Mouse (Mus musculus) right cerebral cortex, postnatal 10 days (tissue): ENCODE measurements around the gene Iqce.

Experiments
- DNase-seq, 2 experiments: peaks; one replicate each; pipeline ENCODE4 v3.0.0; 2021; ENCODE audit warnings: low spot score in 2 of 2

Iqce gene

DNA sequence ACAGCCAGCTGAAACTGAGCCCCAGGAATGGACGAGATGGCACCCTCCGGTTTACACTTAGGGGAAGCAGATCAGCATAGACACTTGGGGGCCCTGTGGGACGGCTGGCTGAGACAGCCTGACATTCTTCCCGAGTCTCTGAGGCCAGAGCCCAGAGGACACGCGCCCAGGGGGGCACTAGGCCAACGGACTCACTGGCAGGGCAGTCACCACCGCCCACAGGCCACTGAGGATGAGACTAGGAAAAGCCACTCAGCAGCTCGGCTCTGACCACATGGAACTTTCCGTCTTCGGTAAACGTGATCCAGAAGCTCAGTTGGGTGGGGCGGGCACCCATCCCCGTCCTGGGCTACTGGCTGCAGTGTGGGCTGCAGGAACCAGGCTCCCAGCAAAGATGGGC lies 62.3 kb downstream of the Iqce start:
- peak; percentile 66 to 72 for DNase-seq

- no peak for DNase-seq
These were observed 62.9 kb downstream of the Iqce start for GRCm38 (mm10) chr5:140639312-140639711.

DNA sequence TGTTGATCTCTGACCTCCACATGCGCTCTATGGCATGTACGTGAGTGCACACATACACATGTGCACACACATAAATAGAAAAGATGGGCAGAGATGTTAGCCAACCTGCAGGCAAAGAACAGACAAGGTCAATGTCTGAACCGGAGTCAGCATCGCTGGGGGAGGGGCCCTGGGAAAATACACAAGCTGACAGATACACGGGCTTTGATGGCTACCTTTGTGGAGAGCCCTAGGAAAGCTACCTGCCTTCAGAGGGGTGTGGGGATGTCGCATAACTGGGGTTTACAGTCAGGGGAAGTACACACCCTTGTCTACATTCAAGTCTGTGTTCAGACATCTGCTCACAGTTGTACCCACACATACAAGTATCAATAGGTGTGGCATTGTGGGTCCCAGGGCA lies 63.7 kb downstream of the Iqce start:
- no peak for DNase-seq

DNA sequence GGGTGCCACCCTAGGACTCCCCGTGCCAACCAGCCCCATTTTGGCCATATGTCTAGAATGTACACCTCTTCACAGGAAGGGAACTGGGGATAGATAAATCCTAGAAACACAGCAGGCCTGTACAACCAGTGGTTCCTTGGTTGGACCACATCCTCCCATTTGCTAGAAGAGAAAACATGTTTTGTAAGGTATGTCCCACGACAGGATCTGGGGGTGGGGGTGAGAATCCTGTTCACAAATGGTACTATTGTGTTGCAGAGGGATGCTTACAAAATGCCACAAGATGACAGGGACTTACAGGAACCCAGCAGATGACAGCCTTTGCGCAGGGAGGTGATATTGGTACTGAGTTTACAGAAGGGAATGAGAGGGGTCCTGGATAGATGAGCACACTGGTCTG lies 64.2 kb downstream of the Iqce start:
- no peak for DNase-seq

DNA sequence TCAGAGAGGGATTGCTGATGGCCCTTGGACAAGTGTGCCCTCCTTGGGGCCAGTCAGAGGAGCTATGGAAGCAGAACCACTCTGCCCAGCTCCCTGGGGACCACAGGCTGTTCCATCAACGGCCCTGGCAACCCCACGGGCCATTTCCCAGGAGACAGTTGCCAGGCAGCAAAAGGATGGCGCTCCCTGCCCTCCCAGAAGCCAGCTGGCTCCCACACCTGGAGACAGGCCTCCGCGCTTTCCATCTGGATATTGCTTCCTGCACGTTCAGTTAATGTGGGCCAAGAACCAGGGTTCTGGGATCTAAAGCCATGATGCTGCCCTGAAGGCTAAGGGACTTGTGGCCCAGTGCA lies 65.1 kb downstream of the Iqce start:
- DNase-seq = peak; percentile 76 to 77

DNA sequence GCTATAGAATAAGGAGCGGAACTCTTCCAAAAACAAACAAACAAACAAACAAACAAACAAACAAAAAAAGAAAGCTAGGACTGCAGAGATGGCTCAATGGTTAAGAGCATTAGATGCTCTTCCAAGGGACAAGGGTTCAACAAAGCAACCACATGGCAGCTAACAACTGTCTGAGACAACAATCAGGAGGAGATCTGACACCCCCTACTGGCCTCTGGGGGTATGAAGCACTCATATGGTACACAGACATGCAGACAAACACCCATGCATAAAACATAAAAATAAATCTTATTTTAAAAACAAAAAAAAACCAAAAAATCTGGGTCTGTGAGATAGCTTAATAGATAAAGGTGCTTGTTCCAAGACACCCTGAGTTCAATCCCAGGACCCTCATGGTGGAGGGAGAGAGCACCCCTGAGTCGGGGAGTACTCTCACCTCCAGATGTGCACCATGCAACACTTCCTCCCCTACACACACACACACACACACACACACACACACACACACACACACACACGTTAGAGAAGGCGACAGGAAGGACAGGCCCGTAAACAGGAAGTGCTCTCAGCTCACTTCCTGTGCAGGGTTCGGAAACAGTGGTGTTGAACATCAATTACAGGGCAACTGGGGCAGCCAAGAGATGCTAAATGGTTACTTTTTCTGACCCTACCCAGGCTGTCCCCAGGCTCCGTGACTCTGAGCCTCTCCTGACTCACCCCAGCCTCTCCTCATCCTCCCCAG lies 65.7 kb downstream of the Iqce start:
- DNase-seq = no peak

GRCm38 (mm10) chr5:140634798-140635722 lies 67.1 kb downstream of the Iqce start:
- peak in 1 of 2 experiments; percentile 63 for DNase-seq

DNA sequence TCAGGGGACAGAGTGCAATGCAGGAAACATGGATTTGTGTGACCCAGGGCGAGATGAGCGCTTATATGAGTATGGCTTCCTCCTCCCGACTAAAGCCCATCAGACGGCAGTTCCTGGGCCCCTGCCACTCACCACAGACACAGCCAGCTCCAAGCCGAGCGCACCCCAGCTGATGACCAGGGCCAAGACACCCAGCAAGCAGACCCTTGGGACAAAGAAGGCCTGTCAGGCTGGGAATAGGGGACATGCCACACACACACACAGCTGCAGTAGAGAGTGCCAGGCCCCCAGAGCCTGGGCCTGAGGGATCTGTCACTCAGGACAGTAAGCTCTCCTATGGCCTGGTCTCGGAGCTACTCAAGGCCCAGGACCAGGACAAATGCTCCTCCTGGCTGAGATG lies 68.7 kb downstream of the Iqce start:
- peak; percentile 74 for DNase-seq

DNA sequence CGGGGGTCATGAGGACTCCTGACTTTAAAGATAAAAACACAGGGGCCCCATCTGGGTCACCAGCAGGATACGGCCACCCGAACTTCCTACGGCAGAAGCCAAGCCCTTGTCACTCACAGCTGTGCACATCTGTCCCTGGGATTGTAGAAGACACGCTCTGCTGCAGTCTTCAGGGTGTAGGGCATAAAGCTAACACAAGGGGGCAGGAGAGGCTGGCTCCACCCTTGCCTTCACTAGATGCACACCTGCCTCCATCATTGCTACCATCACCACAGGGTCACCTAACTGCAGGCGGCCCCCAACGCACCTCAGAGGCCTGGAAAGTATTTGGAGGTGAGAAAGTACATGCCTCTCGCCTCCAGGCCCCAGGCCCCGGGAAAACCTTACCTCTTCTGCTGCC lies 73.2 kb downstream of the Iqce start:
- no peak for DNase-seq

GRCm38 (mm10) chr5:140627580-140627979 lies 74.6 kb downstream of the Iqce start:
- no peak for DNase-seq

DNA sequence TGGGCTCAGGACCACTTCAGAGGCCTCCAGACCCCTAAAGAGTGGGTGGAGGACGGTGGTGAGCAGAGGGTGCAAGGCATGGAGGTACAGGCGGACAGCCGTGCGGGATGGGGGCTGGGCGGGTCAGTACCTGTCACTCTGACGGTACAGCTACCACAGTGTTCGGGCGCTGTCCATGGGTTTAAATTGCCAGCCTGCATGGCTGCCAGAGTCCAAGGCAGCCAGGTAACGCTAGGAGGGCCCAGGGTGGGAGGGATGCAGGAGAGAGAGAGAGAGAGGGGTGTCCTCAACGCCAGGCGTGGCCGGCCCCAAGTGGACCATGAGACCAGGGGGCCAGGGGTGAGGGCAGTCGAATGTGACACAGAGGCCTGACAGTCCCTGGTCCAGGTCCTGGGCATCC lies 77.2 kb downstream of the Iqce start:
- no peak for DNase-seq

DNA sequence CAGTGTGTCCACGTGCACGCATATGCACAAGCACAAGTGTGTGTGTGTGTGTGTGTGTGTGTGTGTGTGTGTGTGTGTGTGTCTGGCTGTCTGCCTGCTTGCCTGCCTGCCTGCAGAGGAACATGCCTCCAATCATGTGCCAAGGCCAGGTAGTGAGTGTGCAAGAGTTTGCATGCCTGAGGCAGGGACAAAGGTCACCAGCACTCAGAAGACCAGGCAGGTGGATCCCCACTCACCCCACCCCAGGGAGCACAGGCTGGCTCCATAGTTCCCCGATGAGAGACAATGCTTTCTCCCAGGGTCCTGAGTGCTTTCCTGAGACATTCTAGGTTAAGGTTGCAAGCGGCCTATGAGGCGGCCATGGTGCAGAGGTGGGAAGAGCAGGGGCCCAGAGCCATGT lies 77.9 kb downstream of the Iqce start:
- no peak for DNase-seq

DNA sequence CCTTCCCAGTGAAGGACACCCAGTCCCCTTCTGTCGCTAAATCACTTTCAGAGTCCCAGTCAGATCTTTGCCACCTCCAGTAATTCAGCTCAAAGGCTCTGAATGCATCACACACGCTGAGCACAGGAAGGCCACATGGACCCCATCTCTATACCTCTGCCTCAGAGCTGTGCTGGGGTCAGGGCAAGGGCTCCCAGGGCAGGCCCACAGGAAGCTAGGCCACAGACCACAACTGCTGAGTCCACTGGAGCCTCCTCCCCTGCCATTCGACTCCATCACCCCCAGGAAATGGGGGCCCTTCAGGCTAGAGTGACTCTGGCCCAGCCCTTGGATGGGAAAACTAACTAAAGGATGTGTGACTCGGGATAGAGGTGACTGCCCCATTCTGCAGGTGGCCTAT lies 78.4 kb downstream of the Iqce start:
- DNase-seq = no peak

DNA sequence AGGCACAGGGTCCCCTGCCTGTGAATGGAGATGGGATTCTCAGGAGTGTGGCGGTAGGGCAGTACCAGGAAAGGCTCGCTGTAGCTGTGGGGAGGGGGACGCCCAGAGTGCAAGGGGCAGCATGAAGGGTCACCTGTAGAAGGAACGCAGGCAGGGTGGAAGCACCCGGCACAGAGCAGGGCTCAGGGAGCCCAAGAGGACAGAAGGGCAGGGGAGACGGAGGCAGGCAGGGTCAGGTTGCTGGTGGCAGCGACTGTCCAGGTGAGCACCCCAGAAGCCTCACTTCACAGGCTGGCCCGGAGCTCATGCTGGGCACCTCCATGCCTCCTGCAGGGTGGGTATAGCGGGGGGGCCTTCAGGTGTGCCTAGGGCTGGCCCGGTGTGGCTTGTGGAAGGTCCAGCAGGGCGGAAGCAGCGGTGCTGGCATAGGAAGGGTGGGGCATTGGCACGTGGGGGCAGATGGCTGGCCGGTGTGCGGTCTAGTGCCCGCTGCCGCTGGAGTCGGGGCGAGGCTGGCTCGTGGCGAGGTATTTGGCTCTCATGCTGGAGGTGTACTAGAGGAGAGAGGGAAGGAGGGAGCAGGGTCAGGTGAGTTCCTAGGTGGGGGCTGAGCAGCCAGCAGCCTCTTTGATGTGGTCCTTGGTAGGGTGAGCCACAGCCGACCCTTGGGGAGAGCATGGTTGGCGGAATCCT lies 79.1 kb downstream of the Iqce start:
- no peak for DNase-seq

- DNase-seq = no peak
These were observed 80.7 kb downstream of the Iqce start for GRCm38 (mm10) chr5:140621517-140621916.

DNA sequence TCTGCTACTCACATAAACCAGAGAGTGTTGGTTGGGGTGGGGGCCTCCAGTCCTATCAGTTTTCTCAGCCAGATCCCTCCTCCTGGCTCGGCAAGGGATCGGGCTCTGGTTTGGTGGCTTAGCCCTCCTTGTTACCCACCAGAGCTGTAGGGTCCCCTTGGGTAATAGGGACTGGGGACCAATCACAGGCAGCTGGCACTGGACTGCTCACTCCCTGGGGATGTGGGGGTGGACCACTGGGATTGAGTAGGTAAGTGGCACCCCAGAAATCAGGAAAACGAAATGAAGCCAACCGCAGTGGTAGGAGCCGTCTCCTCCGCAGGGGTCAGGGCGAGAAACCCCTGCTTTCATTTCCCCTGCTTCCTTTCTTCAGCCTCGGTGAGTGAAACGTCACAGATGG lies 81.1 kb downstream of the Iqce start:
- no peak for DNase-seq

DNA sequence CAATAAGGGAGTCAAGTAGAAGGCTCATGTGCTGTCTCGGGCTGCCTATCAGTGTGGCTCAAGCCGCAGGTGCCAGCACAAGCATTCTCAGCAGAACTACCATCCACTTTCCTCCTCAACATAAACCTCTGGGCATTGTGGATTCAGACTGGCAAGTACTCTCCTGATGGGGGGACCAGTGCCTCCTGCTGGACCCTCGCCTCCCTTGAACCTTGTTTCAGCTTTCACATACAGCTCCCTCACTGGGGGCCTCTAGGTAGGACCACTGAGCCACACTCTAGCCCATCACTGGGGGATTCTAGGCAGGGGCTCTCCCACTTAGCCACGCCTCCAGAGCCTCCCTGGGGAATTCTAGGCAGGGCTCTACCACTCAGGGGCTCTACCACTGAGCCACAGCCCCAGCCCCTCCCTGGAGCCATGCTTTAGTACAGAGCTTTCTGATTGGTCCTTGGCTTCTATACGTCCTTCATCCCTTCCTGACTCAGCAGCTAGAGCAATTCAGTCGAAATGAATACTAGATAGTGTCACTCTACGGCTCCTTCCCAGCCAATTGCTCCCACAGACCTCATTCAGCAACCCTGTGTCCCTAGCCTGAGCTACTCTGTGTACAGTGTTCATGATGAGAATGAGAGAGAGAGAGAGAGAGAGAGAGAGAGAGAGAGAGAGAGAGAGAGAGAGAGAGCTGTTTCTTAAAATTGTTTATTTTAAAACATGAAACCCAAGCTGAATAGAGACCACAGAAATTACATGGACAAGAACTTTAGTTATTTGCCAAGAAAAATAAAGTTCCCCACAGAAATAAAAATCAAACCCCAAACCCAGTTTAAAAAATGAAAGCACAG lies 82.1 kb downstream of the Iqce start:
- peak in 1 of 2 experiments; percentile 31 for DNase-seq

DNA sequence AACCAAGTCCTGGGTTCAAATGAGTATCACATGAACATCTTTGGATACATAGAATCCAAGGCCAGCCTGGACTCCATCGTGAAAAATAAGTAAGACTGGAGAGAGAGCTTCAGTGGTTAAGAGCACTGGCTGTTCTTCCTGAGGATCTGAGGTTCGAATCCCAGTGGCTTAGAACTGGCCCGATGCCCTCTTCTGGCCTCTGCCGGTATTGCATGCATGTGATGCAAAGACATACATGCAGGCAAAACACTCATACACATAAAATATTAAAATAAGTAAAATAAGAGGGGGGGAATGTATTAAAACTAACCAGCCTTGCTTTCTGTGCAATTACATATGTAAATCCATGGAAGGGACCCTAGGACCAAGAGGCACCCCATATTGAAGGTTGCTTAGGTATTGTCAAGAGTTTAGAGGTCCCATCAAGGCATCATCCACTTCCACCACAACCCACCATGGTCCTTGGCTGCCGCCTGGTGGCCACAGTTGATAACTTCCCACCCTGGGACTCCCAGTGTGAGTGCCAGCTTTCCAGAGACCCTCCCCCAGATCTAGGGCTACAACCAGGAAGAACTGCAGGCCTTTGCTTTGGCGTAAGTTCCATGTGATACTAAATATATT lies 82.9 kb downstream of the Iqce start:
- DNase-seq = peak in 1 of 2 experiments; percentile 85

DNA sequence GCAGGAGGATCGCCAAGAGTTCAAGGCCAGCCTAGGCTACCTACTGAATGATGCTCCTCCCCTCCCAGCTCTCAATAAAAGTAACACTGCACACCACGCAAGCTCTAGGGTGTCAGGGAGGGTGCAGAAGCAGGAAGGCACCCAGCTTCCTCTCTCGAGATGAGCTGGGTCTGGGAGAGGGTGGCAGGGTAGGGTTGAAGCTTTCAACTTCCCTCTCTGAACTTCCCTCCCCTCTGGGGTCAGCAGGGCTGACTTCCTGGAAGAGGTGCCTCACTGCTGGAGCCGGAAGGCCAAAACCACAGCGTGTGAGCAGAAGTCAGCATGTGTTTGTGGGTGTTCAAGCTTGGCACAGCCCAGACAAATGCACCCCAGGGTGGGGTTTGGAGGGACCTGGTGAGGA lies 84.5 kb downstream of the Iqce start:
- peak; percentile 55 to 65 for DNase-seq

GRCm38 (mm10) chr5:140616691-140617090 lies 85.5 kb downstream of the Iqce start:
- DNase-seq = peak in 1 of 2 experiments; percentile 41

GRCm38 (mm10) chr5:140616110-140616503 lies 86.1 kb downstream of the Iqce start:
- no peak for DNase-seq
